Mouse (Mus musculus) ES-Bruce4 (cell line): ENCODE data around the gene Ccl17. TPM values are rescaled to one million over a fixed set of nuclear protein-coding genes. Genes with fewer than 3 reads are reported as not detected.

ENCODE experiments used
- H3K27ac ChIP-seq: 2 replicates; pipeline ENCODE4 v1.5.1; 2012; ENCODE audit warnings: low read length, inconsistent platforms; ENCODE audit not compliant: insufficient read depth
- H3K27me3 ChIP-seq: 2 replicates; pipeline ENCODE4 v1.6.1; 2012; ENCODE audit warnings: mild to moderate bottlenecking, low read length, inconsistent platforms; ENCODE audit not compliant: control insufficient read depth, poor library complexity, insufficient read depth, severe bottlenecking
- H3K36me3 ChIP-seq: 2 replicates; pipeline ENCODE4 v1.6.1; 2012; ENCODE audit warnings: inconsistent platforms, mild to moderate bottlenecking, low read length, moderate library complexity; ENCODE audit not compliant: control insufficient read depth, poor library complexity, insufficient read depth, severe bottlenecking
- H3K4me1 ChIP-seq: one replicate; pipeline ENCODE4 v1.8.1; 2011; ENCODE audit warnings: low read length; ENCODE audit not compliant: control insufficient read depth, insufficient read depth
- H3K4me3 ChIP-seq: 2 replicates; pipeline ENCODE4 v1.5.1; 2011; ENCODE audit warnings: low read depth, mild to moderate bottlenecking, low read length
- H3K9ac ChIP-seq: 2 replicates; pipeline ENCODE4 v1.6.1; 2012; ENCODE audit warnings: low read depth, mild to moderate bottlenecking, inconsistent platforms; ENCODE audit not compliant: poor library complexity, severe bottlenecking
- H3K9me3 ChIP-seq: replicated peaks from 2 replicates; pipeline ENCODE4 v1.6.1; 2012; ENCODE audit warnings: mild to moderate bottlenecking, low read length, inconsistent platforms; ENCODE audit not compliant: control insufficient read depth, poor library complexity, insufficient read depth, severe bottlenecking
- CTCF ChIP-seq: IDR thresholded peaks from one replicate; pipeline ENCODE4 v1.8.1; 2011; ENCODE audit warnings: low read depth, low read length
- EP300 ChIP-seq: IDR thresholded peaks from 2 replicates; pipeline ENCODE4 v1.6.1; 2011; ENCODE audit warnings: low read depth, low read length; ENCODE audit not compliant: insufficient read depth
- POLR2A ChIP-seq: IDR thresholded peaks from one replicate; pipeline ENCODE4 v1.8.1; 2011; ENCODE audit warnings: low read length; ENCODE audit not compliant: insufficient read depth
- polyA plus RNA-seq: library from polyadenylated mRNA; stranded (reverse); fragments of >200 nt; gene quantifications from 2 replicates; pipeline ENCODE4 v1.2.4, GENCODE M21; 2011; ENCODE audit warnings: low read depth; ENCODE audit not compliant: missing spikeins, insufficient read depth, insufficient read length

Ccl17 gene
- polyA plus RNA-seq, 1 experiment, result not detected

DNA sequence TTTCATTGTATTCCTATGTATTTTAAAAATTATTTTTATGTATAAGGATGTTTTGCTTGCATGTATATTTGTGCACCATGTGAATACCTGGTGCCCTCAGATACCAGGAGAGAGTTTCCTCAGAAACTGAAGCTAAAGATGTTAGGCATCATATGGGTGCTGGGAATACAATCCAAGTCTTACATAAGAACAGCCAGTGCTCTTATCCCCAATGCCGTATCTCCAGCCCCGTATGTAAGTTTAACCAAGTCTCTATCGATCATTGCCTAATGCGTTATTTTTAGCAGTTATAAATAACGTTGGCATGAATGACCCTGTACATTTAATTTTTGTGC is 46.7 kb downstream of the Ccl17 start:
- H3K9ac ChIP-seq, result 0 out of 2 replicates have a peak overlapping the region, but pooled peaks have one; percentile 32
- H3K27me3 ChIP-seq, result no peaks in the 10 kb centered on the region
- no peaks in the 10 kb centered on the region for H3K9me3 ChIP-seq
- H3K27ac ChIP-seq, result no peak overlapping the region
- no peak for TF ChIP-seq CTCF
- no peak for TF ChIP-seq EP300
- TF ChIP-seq POLR2A, result no peak
- H3K4me1 ChIP-seq, result no peaks in the 10 kb centered on the region
- H3K36me3 ChIP-seq, result peaks cover 33% of the 10 kb centered on the region
- H3K4me3 ChIP-seq, result no peak overlapping the region

DNA sequence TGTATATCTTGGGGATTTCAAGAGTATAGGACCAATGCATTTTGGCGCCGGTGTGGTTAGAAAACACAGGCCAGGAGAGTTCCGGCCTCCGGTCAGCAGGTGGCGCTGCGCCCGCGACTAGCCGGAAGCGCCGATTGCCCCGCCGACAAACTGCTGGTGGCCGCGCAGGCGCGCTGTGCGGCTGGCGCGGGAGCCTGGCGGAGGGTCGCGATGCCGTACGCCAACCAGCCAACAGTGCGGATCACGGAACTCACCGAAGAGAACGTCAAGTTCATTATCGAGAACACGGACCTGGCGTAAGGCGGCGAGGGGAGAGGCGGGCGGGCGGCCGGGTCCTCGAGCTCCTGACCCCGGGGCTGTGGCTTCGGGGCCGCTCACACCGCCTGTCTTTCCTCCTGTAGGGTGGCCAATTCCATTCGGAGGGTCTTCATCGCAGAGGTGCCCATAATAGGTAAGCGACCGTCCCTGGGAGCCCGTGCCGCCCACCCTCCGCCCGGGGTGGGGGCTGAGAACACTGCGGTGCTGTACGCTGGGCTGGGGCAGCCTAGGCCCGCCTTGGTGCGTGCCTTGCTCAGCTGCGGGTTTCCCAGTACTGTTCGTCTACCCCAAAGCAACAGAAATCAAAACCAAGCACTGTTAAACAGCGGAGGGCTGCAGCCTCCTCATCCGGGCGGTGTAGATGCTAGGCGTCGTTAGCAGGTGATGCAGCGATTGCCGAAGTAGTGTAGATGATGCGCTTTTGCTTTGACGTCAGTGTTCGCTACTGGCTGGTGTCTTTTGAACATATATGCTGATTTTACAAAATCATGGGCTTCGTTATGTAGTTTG is 47.3 kb downstream of the Ccl17 start, which contains the start of gene Polr2c:
Gene Polr2c (plus strand): TSS at position 105 of the 828 bp plus-strand sequence.
- peak within 1 kb of the TSS; percentile 99 for H3K9ac ChIP-seq
- peaks cover 33% of the 10 kb centered on the region for H3K36me3 ChIP-seq
- peak within 1 kb of the TSS; percentile 97 for H3K4me3 ChIP-seq
- H3K9me3 ChIP-seq, result no peaks in the 10 kb centered on the region
- H3K27ac ChIP-seq, result no peak within 1 kb of the TSS
- TF ChIP-seq EP300 (no peak), CTCF (peak; percentile 73)
- no peaks in the 10 kb centered on the region for H3K27me3 ChIP-seq
- H3K4me1 ChIP-seq, result no peaks in the 10 kb centered on the region

DNA sequence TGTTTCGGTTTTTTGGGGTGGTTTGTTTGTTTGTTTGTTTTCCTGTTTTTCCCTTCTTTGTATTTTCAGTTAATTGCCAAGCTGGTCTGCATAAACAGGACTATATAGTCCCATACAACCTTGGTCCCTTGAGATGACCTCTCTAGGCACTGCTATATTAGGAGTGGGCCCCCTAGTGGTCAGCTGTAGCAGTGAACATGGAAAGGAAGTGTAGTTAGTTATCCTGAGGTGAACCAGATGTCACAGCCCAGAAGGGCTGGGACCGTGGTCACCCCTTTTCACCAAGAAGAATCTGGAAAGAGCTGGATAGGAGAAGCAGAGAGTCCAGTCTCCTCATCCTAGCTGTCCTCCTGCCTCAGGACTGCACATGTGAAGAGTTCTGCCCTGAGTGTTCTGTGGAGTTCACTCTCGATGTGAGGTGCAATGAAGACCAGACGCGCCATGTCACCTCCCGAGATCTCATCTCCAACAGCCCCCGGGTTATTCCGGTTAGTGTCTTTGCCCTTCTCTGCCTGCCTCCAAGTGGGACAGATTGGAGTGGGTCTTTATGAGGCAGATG is 51.2 kb downstream of the Ccl17 start:
- Histone ChIP-seq H3K27me3 (no peaks in the 10 kb centered on the region), H3K4me1 (no peaks in the 10 kb centered on the region), H3K9ac (no peak overlapping the region), H3K9me3 (no peaks in the 10 kb centered on the region), H3K27ac (no peak overlapping the region), H3K36me3 (peaks cover 39% of the 10 kb centered on the region), H3K4me3 (no peak overlapping the region)
- peak; percentile 28 for TF ChIP-seq CTCF
- TF ChIP-seq POLR2A, result no peak
- TF ChIP-seq EP300, result no peak

Other genes with a start within 250 kb of the Ccl17 start
- gene Rspry1, start 208.5 kb upstream of the Ccl17 start, polyA plus RNA-seq, result 20.4 and 21.3 TPM in 2 replicates
- gene Fam192a, start 208.5 kb upstream of the Ccl17 start, polyA plus RNA-seq, result 93.9 and 95.0 TPM in 2 replicates
- gene Arl2bp, start 143.9 kb upstream of the Ccl17 start, polyA plus RNA-seq, result 42.4 and 45.3 TPM in 2 replicates
- 1.2 TPM in 1 of 2 replicates, not detected in the other for gene Pllp, start 114.2 kb upstream of the Ccl17 start, polyA plus RNA-seq
- gene Ccl22, start 64.9 kb upstream of the Ccl17 start, polyA plus RNA-seq, result not detected in 2 replicates
- 3.2 and 3.4 TPM in 2 replicates for gene Cx3cl1, start 38.4 kb upstream of the Ccl17 start, polyA plus RNA-seq
- gene Coq9, start 27.9 kb downstream of the Ccl17 start, polyA plus RNA-seq, result 36.0 and 47.5 TPM in 2 replicates
- gene Ciapin1, start 27.9 kb downstream of the Ccl17 start, polyA plus RNA-seq, result 65.2 and 75.8 TPM in 2 replicates
- 134 and 150 TPM in 2 replicates for gene Polr2c, start 47.0 kb downstream of the Ccl17 start, polyA plus RNA-seq
- gene Dok4, start 65.9 kb downstream of the Ccl17 start, polyA plus RNA-seq, result 3.9 and 4.4 TPM in 2 replicates
- 5.1 and 5.4 TPM in 2 replicates for gene Ccdc102a, start 107.6 kb downstream of the Ccl17 start, polyA plus RNA-seq
- gene Adgrg5, start 113.2 kb downstream of the Ccl17 start, polyA plus RNA-seq, result 1.0 and 2.6 TPM in 2 replicates
- gene Adgrg1, start 164.3 kb downstream of the Ccl17 start, polyA plus RNA-seq, result 11.4 and 13.8 TPM in 2 replicates
- gene Adgrg3, start 207.2 kb downstream of the Ccl17 start, polyA plus RNA-seq, result 0.27 TPM in 1 of 2 replicates, not detected in the other
- gene Drc7, start 244.7 kb downstream of the Ccl17 start, polyA plus RNA-seq, result 0.62 and 0.64 TPM in 2 replicates